Mouse (Mus musculus) heart, embryonic 13.5 days (tissue): ENCODE measurements around the gene Amd1. TPM values are rescaled to one million over a fixed set of nuclear protein-coding genes. Genes with fewer than 3 reads are reported as not detected.

ENCODE experiments used
- ATAC-seq: fragments of 200-750 bp; cut with Nextera tagmentation; 2 replicates; pipeline ENCODE4 v1.8.0; 2017; ENCODE audit warnings: moderate TSS enrichment; ENCODE audit not compliant: insufficient number of reproducible peaks, low FRiP score, low TSS enrichment; ENCODE audit errors: extremely low read depth
- H3K27ac ChIP-seq: fragments of 300-500 bp; sonication (generic); replicated peaks from 2 replicates; pipeline ENCODE4 v1.5.1; 2015; ENCODE audit warnings: moderate library complexity, mild to moderate bottlenecking, inconsistent platforms
- H3K27me3 ChIP-seq: fragments of 300-500 bp; sonication (generic); replicated peaks from 2 replicates; pipeline ENCODE4 v1.6.1; 2015; ENCODE audit warnings: mild to moderate bottlenecking, inconsistent platforms
- H3K36me3 ChIP-seq: fragments of 300-500 bp; sonication (generic); 2 replicates; pipeline ENCODE4 v1.6.1; 2015; ENCODE audit warnings: mild to moderate bottlenecking, inconsistent platforms
- H3K4me1 ChIP-seq: fragments of 300-500 bp; sonication (generic); 2 replicates; pipeline ENCODE4 v1.6.1; 2015; ENCODE audit warnings: inconsistent platforms
- H3K4me2 ChIP-seq: fragments of 300-500 bp; sonication (generic); 2 replicates; pipeline ENCODE4 v1.6.1; 2015; ENCODE audit warnings: inconsistent platforms, mild to moderate bottlenecking, moderate library complexity
- H3K4me3 ChIP-seq: fragments of 300-500 bp; sonication (generic); 2 replicates; pipeline ENCODE4 v1.5.1; 2015; ENCODE audit warnings: moderate library complexity, mild to moderate bottlenecking, inconsistent platforms
- H3K9ac ChIP-seq: fragments of 300-500 bp; sonication (generic); 2 replicates; pipeline ENCODE4 v1.6.1; 2015; ENCODE audit warnings: inconsistent platforms, mild to moderate bottlenecking, moderate library complexity
- H3K9me3 ChIP-seq: fragments of 300-500 bp; sonication (generic); 2 replicates; pipeline ENCODE4 v1.6.1; 2016; ENCODE audit warnings: inconsistent platforms
- whole genome bisulfite sequencing: fragments of 180-500 bp; shearing (Covaris S2); methylation state at CpG from one replicate; pipeline ENCODE4 v1.1.7; 2015; ENCODE audit warnings: mixed read lengths; 5-methylcytosine and 5-hydroxymethylcytosine counted together
- polyA plus RNA-seq: library from polyadenylated mRNA; unstranded; fragments of >200 nt; fragmentation: Nextera tagmentation; extraction: Ambion mirVana; gene quantifications from 2 replicates; pipeline ENCODE4 v1.2.1, GENCODE M21; 2015

Gene Amd1
- polyA plus RNA-seq, 1 experiment from 2014 or later, result 40.5 TPM

DNA sequence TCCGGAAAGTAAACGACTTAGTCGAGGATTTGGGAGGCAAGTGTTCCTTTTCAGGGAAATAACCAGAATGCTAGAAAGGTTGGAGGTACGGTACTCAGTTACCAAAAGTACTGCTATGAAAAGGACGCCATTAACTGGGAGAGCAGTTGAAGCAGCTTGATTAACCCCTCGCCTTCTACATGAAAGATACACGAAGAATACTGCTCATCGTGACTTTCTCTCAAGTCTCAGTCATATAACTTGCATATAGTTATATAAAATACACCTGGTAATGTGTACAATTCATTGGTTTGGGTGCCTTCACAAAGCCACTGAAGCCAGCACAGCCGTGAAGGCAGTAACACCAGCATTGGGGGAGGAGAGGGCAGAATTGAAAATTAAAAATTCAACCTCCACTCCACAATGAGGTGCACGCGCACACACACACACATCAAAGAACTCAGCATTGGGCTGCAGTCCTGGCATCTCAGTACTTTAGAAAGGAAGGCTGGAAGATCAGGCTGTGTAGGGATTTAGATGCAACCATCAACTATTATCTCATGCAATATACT is 54.7 kb downstream of the Amd1 start:
- H3K36me3 ChIP-seq, result peaks cover 71% of the 10 kb centered on the region

DNA sequence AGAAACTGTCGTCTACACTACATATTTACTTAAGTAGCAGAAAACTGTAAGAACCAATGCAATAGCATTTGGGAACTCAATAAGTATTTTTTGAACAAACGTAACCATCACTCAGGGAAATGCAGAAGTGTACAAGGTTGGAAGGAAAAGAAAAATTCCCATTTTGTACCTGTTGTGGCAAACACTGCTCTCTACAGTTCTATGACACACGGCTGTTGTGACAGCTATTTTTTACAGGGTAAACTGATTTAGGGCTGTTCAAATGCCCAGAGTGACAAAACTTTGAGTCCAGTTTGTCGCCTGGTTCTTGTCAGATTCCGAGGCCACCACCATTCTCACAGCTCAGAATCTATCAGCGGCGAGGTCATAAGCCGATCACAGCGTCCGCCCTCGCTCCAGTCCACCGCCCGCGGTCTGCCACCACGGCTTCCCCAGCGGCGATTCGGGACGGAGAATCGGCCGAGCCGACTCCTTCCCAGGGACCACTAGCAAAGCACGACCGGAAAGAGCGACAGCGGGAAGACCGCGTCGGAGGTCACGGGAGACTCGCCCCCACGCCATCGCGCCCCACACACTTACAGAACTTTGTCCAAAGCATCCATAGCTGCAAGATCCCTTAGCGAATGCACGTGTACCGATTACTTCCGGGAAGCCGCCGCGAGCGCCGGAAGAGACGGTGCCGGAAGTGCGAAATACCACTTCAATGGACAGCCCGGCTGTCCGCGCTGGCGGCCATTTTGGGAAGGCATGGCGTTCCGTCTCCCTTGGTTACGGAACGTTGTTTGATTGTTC is 55.4 kb downstream of the Amd1 start, which contains the start of gene Rpf2:
TSS of gene Rpf2 (minus strand) at position 663 of the 792 bp plus-strand sequence.
- WGBS, result 1% methylated on average over 54 of the region's 54 CpGs
- no peaks in the 10 kb centered on the region for H3K27me3 ChIP-seq
- H3K9ac ChIP-seq, result peak within 1 kb of the TSS; percentile 86
- peak within 1 kb of the TSS; percentile 72 for H3K4me2 ChIP-seq
- peak; percentile 80 for ATAC-seq
- peaks cover 11% of the 10 kb centered on the region for H3K4me1 ChIP-seq
- peak within 1 kb of the TSS; percentile 56 for H3K27ac ChIP-seq
- H3K36me3 ChIP-seq, result peaks cover 71% of the 10 kb centered on the region
- peak within 1 kb of the TSS; percentile 73 for H3K4me3 ChIP-seq
- H3K9me3 ChIP-seq, result no peaks in the 10 kb centered on the region

More for the DNA sequence above, 54.7 kb downstream of the Amd1 start:
- peak overlapping the region; percentile 72 for H3K4me2 ChIP-seq
- peak overlapping the region; percentile 73 for H3K4me3 ChIP-seq
- WGBS, result 33% methylated on average over 11 of the region's 11 CpGs
- H3K27me3 ChIP-seq, result no peaks in the 10 kb centered on the region
- H3K9me3 ChIP-seq, result no peaks in the 10 kb centered on the region
- no peak for ATAC-seq
- H3K4me1 ChIP-seq, result peaks cover 11% of the 10 kb centered on the region
- H3K9ac ChIP-seq, result peak overlapping the region; percentile 86
- peak overlapping the region; percentile 56 for H3K27ac ChIP-seq

DNA sequence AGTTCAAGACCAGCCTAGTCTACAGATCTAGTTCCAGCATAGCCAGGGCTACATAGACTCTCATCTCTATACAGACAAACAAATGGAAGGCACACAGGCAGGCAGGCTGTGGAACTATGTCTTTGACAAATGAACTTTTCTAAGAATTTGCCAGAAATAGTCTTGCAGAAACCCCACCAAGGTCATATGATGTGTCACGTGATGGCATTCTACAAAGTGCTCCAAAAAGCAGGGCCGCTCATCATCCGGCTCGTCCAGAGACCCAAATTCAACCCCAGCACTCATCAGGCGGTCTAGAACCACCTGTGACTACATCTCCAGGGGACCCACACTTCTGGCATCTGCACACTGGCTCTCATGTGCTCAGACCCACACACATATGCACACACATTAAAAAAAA is 64.2 kb downstream of the Amd1 start:
- H3K4me3 ChIP-seq, result no peak overlapping the region
- WGBS, result 90% methylated on average over 5 of the region's 5 CpGs
- H3K36me3 ChIP-seq, result peaks cover 91% of the 10 kb centered on the region
- ATAC-seq, result no peak
- H3K4me2 ChIP-seq, result no peak overlapping the region
- no peak overlapping the region for H3K27ac ChIP-seq
- H3K27me3 ChIP-seq, result no peaks in the 10 kb centered on the region
- H3K9me3 ChIP-seq, result no peaks in the 10 kb centered on the region
- H3K9ac ChIP-seq, result no peak overlapping the region
- H3K4me1 ChIP-seq, result no peaks in the 10 kb centered on the region

Other genes starting within 250 kb of the Amd1 start
- gene Slc16a10, start 159.9 kb downstream of the Amd1 start, polyA plus RNA-seq, result 14.9 and 19.6 TPM in 2 replicates
- 42.6 and 45.6 TPM in 2 replicates for gene Rpf2, start 55.1 kb downstream of the Amd1 start, polyA plus RNA-seq
- 73.8 and 78.4 TPM in 2 replicates for gene Gtf3c6, start 44.1 kb downstream of the Amd1 start, polyA plus RNA-seq
- gene Cdk19, start 37.4 kb upstream of the Amd1 start, polyA plus RNA-seq, result 5.6 and 6.1 TPM in 2 replicates